In the genomic region with DNA sequence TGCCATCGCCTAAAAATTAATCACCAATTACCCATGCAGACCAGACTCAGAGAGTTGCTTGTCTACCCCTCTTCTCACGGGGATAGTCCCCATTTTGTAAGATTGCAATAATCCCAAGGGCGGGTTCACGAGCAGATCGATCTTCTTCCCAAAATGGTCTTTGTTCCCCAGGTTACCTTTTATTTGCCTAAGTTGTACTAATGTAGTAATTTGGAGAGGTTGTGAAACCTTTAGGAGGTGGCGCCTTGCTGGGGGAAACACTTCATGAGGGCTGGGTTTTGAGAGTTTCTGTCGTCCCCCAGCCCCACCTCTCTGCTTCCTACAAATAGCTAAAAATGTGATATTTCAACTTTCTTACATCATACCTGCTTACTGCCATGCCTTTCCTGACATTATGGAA, we compare ENCODE assay signal across 34 mouse cellular contexts.
"Had no signal": no experiment of that assay in that cellular context is flagged by ENCODE, and none has a peak within 500 bp of the region (broad histone marks: within the 10 kb centered on the region; RNA-seq: fewer than 3 reads in every experiment).

No protein-coding gene starts in this region.

- H3K9me3 ChIP-seq: heart, embryonic 10.5 days; heart, embryonic 12.5 days; heart, embryonic 13.5 days; heart, embryonic 15.5 days; hindbrain, embryonic 10.5 days; hindbrain, embryonic 12.5 days; hindbrain, embryonic 13.5 days; hindbrain, embryonic 15.5 days; intestine, embryonic 15.5 days; kidney, embryonic 15.5 days had no signal

- H3K9ac ChIP-seq: heart, embryonic 12.5 days; heart, embryonic 13.5 days; heart, embryonic 15.5 days; hindbrain, embryonic 12.5 days; hindbrain, embryonic 13.5 days; hindbrain, embryonic 14.5 days; hindbrain, embryonic 15.5 days; intestine, embryonic 15.5 days; kidney, embryonic 15.5 days had no signal

- H3K4me1 ChIP-seq: heart, embryonic 10.5 days; heart, embryonic 12.5 days; heart, embryonic 13.5 days; heart, embryonic 15.5 days; hindbrain, embryonic 10.5 days; hindbrain, embryonic 13.5 days; hindbrain, embryonic 15.5 days; intestine, embryonic 15.5 days; kidney, embryonic 15.5 days had no signal

- H3K36me3 ChIP-seq: heart, embryonic 10.5 days; heart, embryonic 12.5 days; heart, embryonic 13.5 days; heart, embryonic 15.5 days; hindbrain, embryonic 10.5 days; hindbrain, embryonic 12.5 days; hindbrain, embryonic 13.5 days; hindbrain, embryonic 15.5 days; intestine, embryonic 15.5 days; kidney, embryonic 15.5 days had no signal

- H3K27ac ChIP-seq: heart, embryonic 10.5 days; heart, embryonic 13.5 days; heart, embryonic 15.5 days; hindbrain, embryonic 10.5 days; hindbrain, embryonic 12.5 days; hindbrain, embryonic 13.5 days; hindbrain, embryonic 14.5 days; hindbrain, embryonic 15.5 days; hindbrain, postnatal 0 days; intestine, embryonic 15.5 days; kidney, embryonic 15.5 days; kidney, postnatal 0 days; layer of hippocampus, adult 2 months had no signal

- ATAC-seq: hindbrain, embryonic 16.5 days; hindbrain, postnatal 0 days; inflammation-experienced regulatory T-cells, adult 6 months; intestine, embryonic 15.5 days; intestine, embryonic 16.5 days; intestine, postnatal 0 days had no signal

- H3K27me3 ChIP-seq: heart, embryonic 12.5 days; heart, embryonic 13.5 days; heart, embryonic 15.5 days; hindbrain, embryonic 12.5 days; hindbrain, embryonic 13.5 days; intestine, embryonic 15.5 days; kidney, embryonic 15.5 days had no signal

- DNase-seq: heart, postnatal 10 days; heart, postnatal 14 days; heart, postnatal 36 days; heart, postnatal 4 days; kidney, adult 11 months; kidney, adult 18-20 months; kidney, adult 2 months; kidney, adult 8-10 months; kidney, adult 9 months; kidney, postnatal 10 days; kidney, postnatal 14 days; kidney, postnatal 25 days; kidney, postnatal 36 days; kidney, postnatal 4 days; layer of hippocampus, adult 9-11 months; layer of hippocampus, postnatal 36 days had no signal

- H3K4me3 ChIP-seq: heart, embryonic 10.5 days; heart, embryonic 12.5 days; heart, embryonic 13.5 days; heart, embryonic 15.5 days; hindbrain, embryonic 10.5 days; hindbrain, embryonic 12.5 days; hindbrain, embryonic 13.5 days; hindbrain, embryonic 15.5 days; intestine, embryonic 15.5 days; kidney, embryonic 15.5 days; layer of hippocampus, adult 2 months had no signal

- H3K4me2 ChIP-seq: heart, embryonic 12.5 days; heart, embryonic 13.5 days; heart, embryonic 15.5 days; hindbrain, embryonic 12.5 days; hindbrain, embryonic 13.5 days; hindbrain, embryonic 14.5 days; hindbrain, embryonic 15.5 days; intestine, embryonic 15.5 days; kidney, embryonic 15.5 days had no signal
